Mouse (Mus musculus) stomach, postnatal 0 days (tissue): ENCODE measurements around the gene Gm11172.

Experiments used
- CTCF ChIP-seq: IDR thresholded peaks from 2 replicates; pipeline ENCODE4 v1.5.1; 2016; ENCODE audit warnings: antibody characterized with exemption, low read depth, mild to moderate bottlenecking, moderate library complexity
- EP300 ChIP-seq: optimal IDR thresholded peaks from 2 replicates; pipeline ENCODE3; 2016; ENCODE audit warnings: antibody characterized with exemption

DNA sequence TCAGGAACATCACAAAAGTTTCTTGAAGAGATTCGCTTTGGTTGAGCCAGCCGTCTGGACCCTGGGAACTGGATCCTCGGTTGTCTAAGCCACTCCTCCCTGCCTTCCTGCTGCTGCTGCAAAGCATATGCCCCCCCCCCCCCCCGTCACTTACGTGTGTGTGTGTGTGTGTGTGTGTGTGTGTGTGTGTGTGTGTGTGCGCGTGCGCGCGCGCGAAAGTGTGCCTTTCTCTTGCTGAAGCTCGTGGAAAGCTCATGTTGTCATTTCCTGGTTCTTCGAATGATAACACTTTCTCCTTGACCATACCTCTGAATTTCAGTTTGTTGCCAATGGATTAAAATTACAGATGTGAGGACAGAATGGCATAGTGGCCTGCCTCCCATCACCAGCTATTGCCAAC, 27.3 kb downstream of the Gm11172 start:
- TF ChIP-seq CTCF (no peak), EP300 (no peak)
